Mouse (Mus musculus): Measurements from ENCODE around the gene Folr1.

DNA sequence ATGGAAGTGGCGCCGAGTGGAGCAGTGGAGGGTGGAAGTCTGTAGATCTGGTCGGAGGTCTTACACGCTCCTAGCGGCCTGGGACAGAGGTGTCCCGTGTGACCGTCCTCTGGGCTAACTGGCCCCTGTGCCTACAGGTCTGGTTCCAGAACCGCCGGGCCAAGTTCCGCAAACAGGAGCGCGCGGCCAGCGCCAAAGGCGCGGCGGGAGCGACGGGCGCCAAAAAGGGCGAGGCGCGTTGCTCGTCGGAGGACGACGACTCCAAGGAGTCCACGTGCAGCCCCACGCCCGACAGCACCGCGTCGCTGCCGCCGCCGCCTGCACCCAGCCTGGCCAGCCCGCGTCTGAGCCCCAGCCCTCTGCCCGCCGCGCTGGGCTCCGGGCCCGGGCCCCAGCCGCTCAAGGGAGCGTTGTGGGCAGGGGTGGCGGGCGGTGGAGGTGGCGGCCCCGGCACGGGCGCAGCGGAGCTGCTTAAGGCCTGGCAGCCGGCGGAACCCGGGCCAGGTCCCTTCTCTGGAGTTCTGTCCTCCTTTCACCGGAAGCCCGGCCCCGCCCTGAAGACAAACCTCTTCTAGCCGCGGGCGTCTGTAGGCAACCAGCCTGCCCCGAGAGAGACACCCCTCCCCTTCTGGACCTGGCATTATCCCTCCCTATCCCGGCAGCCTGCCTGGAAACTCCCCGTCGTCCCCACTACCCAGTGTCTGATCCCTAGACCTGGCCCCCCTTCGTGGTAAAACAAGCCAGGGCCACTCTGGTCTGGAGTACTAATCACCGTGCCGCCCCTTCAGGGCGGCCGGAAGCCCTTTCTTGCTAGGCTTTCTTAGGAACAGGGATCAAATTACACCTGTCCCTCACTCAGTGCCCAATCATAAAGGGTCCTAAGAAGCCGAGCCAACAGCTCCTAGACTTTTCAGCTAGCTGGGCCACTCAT is 48.8 kb downstream of the Folr1 start:
- no peak for TF ChIP-seq TAL1 (IDR thresholded peaks at IDR 0.05; ENCODE audit: low read length)
- TF ChIP-seq GATA1 (IDR thresholded peaks at IDR 0.05; ENCODE audit: low read length), result no peak
